Mouse (Mus musculus) E14TG2a.4 (cell line): Measurements from ENCODE around the gene Ganab.

ENCODE experiments used
- H3K27me3 ChIP-seq: 2 replicates; pipeline ENCODE4 v1.6.1; 2014; ENCODE audit warnings: low read length, control low read depth; ENCODE audit not compliant: insufficient read depth
- H3K36me3 ChIP-seq: 2 replicates; pipeline ENCODE4 v1.6.1; 2014; ENCODE audit warnings: low read length, control low read depth; ENCODE audit not compliant: insufficient read depth
- H3K4me1 ChIP-seq: replicated peaks from 2 replicates; pipeline ENCODE4 v1.6.1; 2014; ENCODE audit warnings: low read depth, low read length, control low read depth
- H3K4me3 ChIP-seq: replicated peaks from 2 replicates; pipeline ENCODE4 v1.5.1; 2014; ENCODE audit warnings: mild to moderate bottlenecking, low read length
- H3K9me3 ChIP-seq: 2 replicates; pipeline ENCODE4 v1.6.1; 2014; ENCODE audit warnings: low read length, control low read depth
- CTCF ChIP-seq: conservative IDR thresholded peaks from 2 replicates; pipeline ENCODE4 v1.5.1; 2014; ENCODE audit warnings: low read length
- NANOG ChIP-seq: IDR thresholded peaks from 2 replicates; pipeline ENCODE4 v1.6.1; 2014; ENCODE audit warnings: borderline replicate concordance, low read length, mixed read lengths
- POU5F1 ChIP-seq: IDR thresholded peaks from 2 replicates; pipeline ENCODE4 v1.6.1; 2014; ENCODE audit warnings: low read length, borderline replicate concordance

Ganab gene

GRCm38 (mm10) chr19:8898576-8898975 is 705 bp downstream of the Ganab start:
- Histone ChIP-seq H3K4me3 (peak overlapping the region; percentile 100), H3K4me1 (peaks cover 65% of the 10 kb centered on the region), H3K36me3 (peaks cover 79% of the 10 kb centered on the region), H3K27me3 (no peaks in the 10 kb centered on the region), H3K9me3 (no peaks in the 10 kb centered on the region)
- TF ChIP-seq NANOG = no peak
- no peak for TF ChIP-seq CTCF
- TF ChIP-seq POU5F1 = no peak

GRCm38 (mm10) chr19:8899079-8899478 is 1.2 kb downstream of the Ganab start:
- H3K4me3 ChIP-seq = peak overlapping the region; percentile 100

GRCm38 (mm10) chr19:8903412-8903811 is 5.5 kb downstream of the Ganab start:
- H3K9me3 ChIP-seq = no peaks in the 10 kb centered on the region
- TF ChIP-seq POU5F1 (no peak), CTCF (no peak), NANOG (no peak)
- H3K27me3 ChIP-seq = no peaks in the 10 kb centered on the region
- H3K4me3 ChIP-seq = no peak overlapping the region
- peaks cover 27% of the 10 kb centered on the region for H3K4me1 ChIP-seq
- H3K36me3 ChIP-seq = peaks cover 93% of the 10 kb centered on the region

More at GRCm38 (mm10) chr19:8899079-8899478, 1.2 kb downstream of the Ganab start:
- Histone ChIP-seq H3K4me1 (peaks cover 60% of the 10 kb centered on the region), H3K27me3 (no peaks in the 10 kb centered on the region), H3K9me3 (no peaks in the 10 kb centered on the region), H3K36me3 (peaks cover 83% of the 10 kb centered on the region)
- TF ChIP-seq NANOG = no peak
- TF ChIP-seq CTCF = no peak
- no peak for TF ChIP-seq POU5F1

DNA sequence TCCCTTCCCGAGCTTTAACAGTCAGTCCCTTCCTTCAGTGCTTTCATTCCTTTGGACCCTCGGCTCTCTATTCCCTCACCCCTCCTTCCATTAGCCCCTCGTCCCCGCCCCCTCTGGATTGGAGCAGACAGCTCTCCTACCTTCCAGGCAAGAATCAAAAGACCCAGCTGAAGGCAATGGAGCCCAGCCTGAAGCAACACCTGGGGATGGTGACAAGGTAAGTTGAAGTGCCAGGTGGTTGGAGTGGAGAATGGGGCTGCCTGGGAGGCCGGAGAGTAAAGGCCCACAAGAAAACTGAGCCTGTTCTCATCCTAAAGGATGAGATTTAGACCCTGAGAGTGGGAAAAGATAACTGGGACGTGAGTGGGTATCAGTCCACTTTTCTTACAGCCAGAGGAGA is 10.7 kb downstream of the Ganab start:
- TF ChIP-seq POU5F1 (no peak), CTCF (no peak), NANOG (no peak)
- Histone ChIP-seq H3K9me3 (no peaks in the 10 kb centered on the region), H3K4me1 (peaks cover 11% of the 10 kb centered on the region), H3K36me3 (peaks cover 98% of the 10 kb centered on the region), H3K4me3 (no peak overlapping the region), H3K27me3 (no peaks in the 10 kb centered on the region)

- H3K9me3 ChIP-seq = no peaks in the 10 kb centered on the region
- H3K4me3 ChIP-seq = no peak overlapping the region
These were observed 13.9 kb downstream of the Ganab start for GRCm38 (mm10) chr19:8911810-8912209.

DNA sequence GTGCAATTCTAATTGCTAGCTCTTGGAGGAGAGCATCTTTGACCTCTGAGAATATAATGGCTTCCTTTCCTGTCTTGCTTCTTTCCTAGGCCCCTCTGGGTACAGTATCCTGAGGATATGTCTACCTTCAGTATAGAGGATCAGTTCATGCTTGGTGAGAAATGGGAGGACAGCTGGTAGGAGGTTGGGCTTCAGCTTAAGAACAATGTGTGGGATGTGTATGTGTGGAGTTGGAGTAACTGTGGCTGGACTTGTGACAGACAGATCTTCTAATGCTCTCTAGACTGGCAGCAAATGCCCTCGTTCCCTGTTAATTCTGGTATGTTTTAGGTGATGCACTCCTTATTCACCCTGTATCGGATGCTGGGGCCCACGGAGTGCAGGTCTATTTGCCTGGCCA is 16.3 kb downstream of the Ganab start:
- Histone ChIP-seq H3K4me1 (peaks cover 28% of the 10 kb centered on the region), H3K9me3 (no peaks in the 10 kb centered on the region), H3K4me3 (no peak overlapping the region), H3K36me3 (peaks cover 80% of the 10 kb centered on the region), H3K27me3 (no peaks in the 10 kb centered on the region)
- TF ChIP-seq NANOG (no peak), POU5F1 (no peak), CTCF (no peak)

More at GRCm38 (mm10) chr19:8911810-8912209, 13.9 kb downstream of the Ganab start:
- no peaks in the 10 kb centered on the region for H3K27me3 ChIP-seq
- peaks cover 100% of the 10 kb centered on the region for H3K36me3 ChIP-seq
- TF ChIP-seq CTCF (no peak), POU5F1 (no peak), NANOG (no peak)
- peaks cover 14% of the 10 kb centered on the region for H3K4me1 ChIP-seq

- H3K27me3 ChIP-seq = no peaks in the 10 kb centered on the region
- H3K9me3 ChIP-seq = no peaks in the 10 kb centered on the region
- TF ChIP-seq CTCF (no peak), NANOG (no peak), POU5F1 (no peak)
- no peak overlapping the region for H3K4me3 ChIP-seq
- peaks cover 42% of the 10 kb centered on the region for H3K4me1 ChIP-seq
- H3K36me3 ChIP-seq = peaks cover 47% of the 10 kb centered on the region
These were observed 21.1 kb downstream of the Ganab start for GRCm38 (mm10) chr19:8919000-8919399.

DNA sequence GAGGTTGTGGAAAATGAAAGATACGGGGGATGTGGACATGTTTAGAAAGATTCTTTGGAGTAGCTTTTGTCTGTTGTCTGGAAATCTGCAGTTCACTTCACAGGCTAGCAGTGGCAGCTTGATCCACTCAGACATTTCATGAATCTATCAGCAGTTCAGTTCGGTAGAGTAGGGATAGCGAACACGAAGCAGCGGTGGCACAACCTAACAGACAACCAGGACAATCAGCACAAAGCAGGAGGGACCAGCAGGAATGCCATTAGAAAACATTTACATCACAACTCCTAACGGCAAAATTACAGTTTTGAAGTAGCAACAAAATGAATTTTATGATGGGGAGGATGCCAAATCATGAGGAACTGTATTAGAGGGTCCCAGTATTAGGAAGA is 21.8 kb downstream of the Ganab start:
- H3K4me1 ChIP-seq = peaks cover 42% of the 10 kb centered on the region
- peaks cover 41% of the 10 kb centered on the region for H3K36me3 ChIP-seq
- H3K27me3 ChIP-seq = no peaks in the 10 kb centered on the region
- TF ChIP-seq POU5F1 = no peak
- TF ChIP-seq CTCF = no peak
- no peak for TF ChIP-seq NANOG
- H3K9me3 ChIP-seq = no peaks in the 10 kb centered on the region
- H3K4me3 ChIP-seq = peak overlapping the region; percentile 93
